Mouse (Mus musculus) central nervous system, embryonic 14 days (tissue): ENCODE data around the gene Pkd1l3. TPM values are rescaled to one million over a fixed set of nuclear protein-coding genes. Genes with fewer than 3 reads are reported as not detected.

Experiments
- polyA plus RNA-seq: library from polyadenylated mRNA; depleted of rRNA; stranded (reverse); fragments of >200 nt; gene quantifications from 2 replicates; pipeline ENCODE4 v1.2.3, GENCODE M21; 2012; rRNA removed

Pkd1l3 gene
- polyA plus RNA-seq: 0.08 TPM in 1 of 2 replicates, not detected in the other

GRCm38 (mm10) chr8:109614243-109615210 is at the start of gene Pkd1l3:
Gene Pkd1l3, plus strand, starts transcription at chr8:109614517.

GRCm38 (mm10) chr8:109565498-109566333 is 48.6 kb upstream of the Pkd1l3 start, which contains the start of the genes Dhx38 and Txnl4b:
Gene Dhx38, minus strand, starts transcription at chr8:109565861.
Gene Txnl4b, plus strand, starts transcription at chr8:109565892.

GRCm38 (mm10) chr8:109578900-109579301 is 35.4 kb upstream of the Pkd1l3 start, which contains the start of gene Hp:
Gene Hp, minus strand, starts transcription at chr8:109579172.

GRCm38 (mm10) chr8:109608271-109609152 is 5.8 kb upstream of the Pkd1l3 start, which contains the start of gene Dhodh:
Gene Dhodh, minus strand, starts transcription at chr8:109608673.

GRCm38 (mm10) chr8:109693146-109693900 is 79.0 kb downstream of the Pkd1l3 start, which contains the start of gene Ist1:
Gene Ist1, minus strand, starts transcription at chr8:109693260.

GRCm38 (mm10) chr8:109705320-109706075 is 91.2 kb downstream of the Pkd1l3 start, which contains the start of gene Zfp821:
Gene Zfp821, plus strand, starts transcription at chr8:109705546.

Other genes with a start within 250 kb of the Pkd1l3 start
- gene Pmfbp1, start 120.5 kb upstream of the Pkd1l3 start, polyA plus RNA-seq: 2.1 and 3.3 TPM in 2 replicates
- 25.9 and 26.2 TPM in 2 replicates for gene Dhx38, start 48.7 kb upstream of the Pkd1l3 start, polyA plus RNA-seq
- gene Txnl4b, start 48.6 kb upstream of the Pkd1l3 start, polyA plus RNA-seq: 6.1 and 6.5 TPM in 2 replicates
- 0.85 and 1.2 TPM in 2 replicates for gene Hp, start 35.3 kb upstream of the Pkd1l3 start, polyA plus RNA-seq
- gene Dhodh, start 5.8 kb upstream of the Pkd1l3 start, polyA plus RNA-seq: 28.7 and 30.0 TPM in 2 replicates
- gene Ist1, start 78.7 kb downstream of the Pkd1l3 start, polyA plus RNA-seq: 136 and 149 TPM in 2 replicates
- 103 and 108 TPM in 2 replicates for gene Zfp821, start 91.0 kb downstream of the Pkd1l3 start, polyA plus RNA-seq
- 11.1 and 12.2 TPM in 2 replicates for gene Atxn1l, start 123.2 kb downstream of the Pkd1l3 start, polyA plus RNA-seq
- 80.7 and 84.2 TPM in 2 replicates for gene Ap1g1, start 164.0 kb downstream of the Pkd1l3 start, polyA plus RNA-seq